Mouse (Mus musculus) brain, embryonic 14.5 days (tissue): ENCODE results near the gene Topbp1.

Source experiments
- CTCF ChIP-seq: fragments of 200-500 bp; IDR thresholded peaks from 2 replicates; pipeline ENCODE4 v1.5.1; 2012; ENCODE audit warnings: inconsistent platforms, mild to moderate bottlenecking, moderate library complexity, borderline replicate concordance; ENCODE audit not compliant: insufficient read depth, insufficient read length; ENCODE audit errors: extremely low read depth
- POLR2A ChIP-seq: fragments of 200-500 bp; IDR thresholded peaks from 2 replicates; pipeline ENCODE4 v1.6.1; 2012; ENCODE audit warnings: mild to moderate bottlenecking, inconsistent platforms, borderline replicate concordance; ENCODE audit not compliant: poor library complexity, insufficient read depth, insufficient read length, severe bottlenecking; ENCODE audit errors: extremely low read depth

DNA sequence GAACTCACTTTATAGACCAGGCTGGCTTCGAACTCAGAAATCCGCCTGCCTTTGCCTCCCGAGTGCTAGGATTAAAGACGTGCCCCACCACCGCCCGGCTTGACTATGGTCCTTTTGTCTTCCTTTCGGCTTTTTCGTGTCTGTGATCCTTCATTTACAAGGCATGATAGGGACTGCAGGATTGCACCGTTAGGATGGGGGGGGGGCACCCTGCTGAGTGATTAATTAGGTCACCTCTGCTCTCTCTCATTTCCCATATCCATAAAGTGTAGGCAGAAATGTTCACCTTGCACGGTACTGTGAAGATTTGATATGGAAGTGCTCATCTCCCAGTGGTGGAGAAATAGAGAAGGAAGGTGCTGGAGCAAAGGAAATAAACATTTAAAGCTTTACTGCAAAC, 73.7 kb downstream of the Topbp1 start:
- TF ChIP-seq CTCF (no peak), POLR2A (no peak)
